Mouse (Mus musculus) embryonic fibroblast, embryonic 13.5 days (primary cell): ENCODE measurements around the gene Gucy2d.

Experiments
- CTCF ChIP-seq: IDR thresholded peaks from 2 replicates; pipeline ENCODE4 v1.5.1; 2011; ENCODE audit warnings: mild to moderate bottlenecking, control low read depth, low read length, moderate library complexity, borderline replicate concordance; ENCODE audit not compliant: insufficient read depth
- POLR2A ChIP-seq: IDR thresholded peaks from 2 replicates; pipeline ENCODE4 v1.6.1; 2011; ENCODE audit warnings: low read depth, mild to moderate bottlenecking, control low read depth, low read length, moderate library complexity

DNA sequence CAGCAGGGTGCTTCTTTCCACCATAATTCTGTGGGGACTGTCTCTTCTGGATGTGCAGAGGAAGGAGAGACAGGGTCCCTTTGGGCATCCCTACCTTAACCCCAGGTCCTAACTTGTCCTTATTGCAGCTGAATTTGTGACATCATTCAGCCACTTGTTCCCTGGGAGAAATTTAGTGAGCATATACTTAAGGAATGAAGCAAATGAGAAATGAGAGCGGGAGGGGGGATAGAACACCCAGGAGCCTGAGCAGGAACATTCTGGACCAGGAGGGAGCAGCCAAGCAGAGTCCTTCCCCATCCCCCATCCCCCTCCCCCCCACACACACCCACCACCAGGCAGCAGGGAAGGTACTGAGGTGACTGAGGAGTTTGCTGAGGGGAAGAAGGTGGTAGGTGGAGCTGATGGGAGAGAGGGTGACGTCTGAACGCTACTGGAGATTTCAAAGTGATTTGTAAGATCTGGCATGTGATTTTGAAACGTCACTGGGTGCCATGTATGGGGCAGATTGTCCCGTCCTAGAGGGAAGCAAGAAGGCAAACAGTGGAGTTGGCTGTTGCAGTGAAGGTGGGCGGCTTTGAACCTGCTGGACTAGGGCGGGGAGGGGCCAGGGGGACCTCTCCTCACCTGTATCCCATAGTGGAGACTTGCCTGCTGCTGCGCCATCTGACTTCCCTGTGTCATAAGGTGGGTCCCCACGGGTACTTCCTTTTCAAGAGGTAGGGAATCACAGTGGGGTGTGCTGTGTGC lies 51.4 kb downstream of the Gucy2d start:
- no peak; the same call in 1 of the 2 replicates for TF ChIP-seq POLR2A
- no peak for TF ChIP-seq CTCF
